Mouse (Mus musculus): ENCODE measurements around the gene Spon1. TPM values are rescaled to one million over a fixed set of nuclear protein-coding genes. Genes with fewer than 3 reads are reported as not detected.

Gene Spon1
- total and polyA plus RNA-seq, 3 experiments: not detected

DNA sequence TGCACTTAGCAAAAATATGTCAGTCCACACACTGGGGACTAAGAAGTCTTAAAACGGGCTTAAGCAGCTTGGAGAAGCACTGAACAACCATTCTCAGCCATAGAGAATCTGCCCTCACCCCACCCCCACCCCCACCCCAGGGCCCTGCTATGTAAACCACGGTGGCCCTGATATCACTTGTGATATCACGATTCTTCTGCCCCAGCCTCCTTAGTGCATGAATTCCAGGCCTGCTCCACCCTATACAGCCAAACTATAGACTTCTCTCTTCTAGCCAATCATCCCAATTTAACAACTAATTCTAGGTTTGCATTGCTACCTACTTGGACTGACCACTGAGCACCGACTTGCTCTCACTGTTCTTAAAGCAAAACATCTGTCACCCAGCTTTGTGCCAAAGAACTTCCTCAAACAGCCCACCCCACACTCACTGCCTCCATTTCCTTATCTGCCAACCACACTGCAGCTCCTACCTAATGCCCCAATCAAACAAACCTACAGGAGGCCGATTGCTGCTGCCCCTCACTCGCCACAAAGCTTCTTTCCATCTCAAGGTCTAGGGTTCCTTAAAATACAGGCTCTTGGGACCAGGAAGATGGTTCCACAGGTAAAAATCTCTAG lies 278.2 kb downstream of the Spon1 start:
- H3K9ac ChIP-seq (ENCODE audit: control insufficient read depth, low read depth, low read length, poor library complexity, severe bottlenecking): no peak overlapping the region
- peak; percentile 24 for DNase-seq (ENCODE audit: low read depth, low spot score)
- H3K36me3 ChIP-seq (ENCODE audit: control insufficient read depth in 1 of 2, insufficient read depth in 2 of 2, low read length in 2 of 2): no peaks in the 10 kb centered on the region
- H3K4me1 ChIP-seq (ENCODE audit: control insufficient read depth in 1 of 2, insufficient read depth in 2 of 2, low read length in 2 of 2): no peaks in the 10 kb centered on the region
- no peak for TF ChIP-seq GATA1 (IDR thresholded peaks at IDR 0.05; ENCODE audit: low read depth, low read length)
- no peaks in the 10 kb centered on the region for H3K9me3 ChIP-seq (replicated peaks; ENCODE audit: insufficient read depth, low read length)
- no peak overlapping the region for H3K27ac ChIP-seq (ENCODE audit: control insufficient read depth, low read depth, low read length)
- no peaks in the 10 kb centered on the region for H3K27me3 ChIP-seq (ENCODE audit: control insufficient read depth in 1 of 2, insufficient read depth in 2 of 2, low read length in 2 of 2)
- H3K79me2 ChIP-seq (ENCODE audit: control insufficient read depth, insufficient read depth, low read length, poor library complexity): no peaks in the 10 kb centered on the region
- H3K4me3 ChIP-seq (ENCODE audit: control insufficient read depth in 1 of 2, insufficient read depth in 1 of 2, low read depth in 2 of 2, low read length in 2 of 2): no peak overlapping the region

DNA sequence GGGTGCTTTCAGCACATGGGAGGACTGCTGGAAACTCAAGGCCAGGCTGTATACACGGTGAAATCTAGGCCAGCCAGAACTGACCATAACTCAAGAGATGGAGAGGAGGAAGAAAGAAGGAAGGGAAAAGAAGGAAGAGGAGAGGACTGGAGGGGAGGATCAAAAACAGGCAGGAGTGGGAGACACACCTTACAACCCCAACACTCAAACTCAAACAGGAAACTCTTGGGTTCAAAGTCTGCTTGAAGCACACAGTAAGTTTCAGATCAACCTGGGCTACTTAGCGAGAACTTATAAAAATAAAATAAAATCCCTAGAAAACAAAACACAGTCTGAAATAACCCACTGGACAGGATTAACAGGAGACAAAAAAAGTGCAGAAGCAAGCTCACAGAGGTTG lies 280.0 kb downstream of the Spon1 start:
- H3K4me1 ChIP-seq (ENCODE audit: control insufficient read depth in 1 of 2, insufficient read depth in 2 of 2, low read length in 2 of 2): no peaks in the 10 kb centered on the region
- TF ChIP-seq TCF12 (IDR thresholded peaks at IDR 0.05; ENCODE audit: low read depth, low read length) (no peak), MXI1 (IDR thresholded peaks at IDR 0.05; ENCODE audit: low read depth, low read length) (no peak), MAX (IDR thresholded peaks at IDR 0.05; ENCODE audit: low read length) (no peak), UBTF (IDR thresholded peaks at IDR 0.05; ENCODE audit: borderline replicate concordance, insufficient read depth, low read depth, low read length) (no peak), ETS1 (IDR thresholded peaks at IDR 0.05; ENCODE audit: low read depth, low read length) (no peak), CHD1 (IDR thresholded peaks at IDR 0.05; ENCODE audit: low read depth, low read length) (no peak), KAT2A (conservative IDR thresholded peaks at IDR 0.05; ENCODE audit: low read depth, low read length) (no peak), POLR2AphosphoS5 (IDR thresholded peaks at IDR 0.05; ENCODE audit: borderline replicate concordance, low read depth, low read length) (no peak), POLR2A (IDR thresholded peaks at IDR 0.05; ENCODE audit: control insufficient read depth in 1 of 2, insufficient read depth in 1 of 2, low read depth in 1 of 2, low read length in 2 of 2, poor library complexity in 1 of 2) (no peak), ZC3H11A (IDR thresholded peaks at IDR 0.05; ENCODE audit: low read depth, low read length) (no peak), HCFC1 (IDR thresholded peaks at IDR 0.05; ENCODE audit: low read depth, low read length) (no peak), USF2 (IDR thresholded peaks at IDR 0.05; ENCODE audit: borderline replicate concordance in 1 of 2, insufficient read depth in 1 of 2, low read depth in 1 of 2, low read length in 2 of 2) (no peak), CTCF (IDR thresholded peaks at IDR 0.05 in 2 of 3, conservative IDR thresholded peaks at IDR 0.05 in 1 of 3; ENCODE audit: control insufficient read depth in 1 of 3, insufficient read depth in 1 of 3, low read depth in 2 of 3, low read length in 3 of 3, poor library complexity in 1 of 3, severe bottlenecking in 1 of 3) (no peak), ELF1 (IDR thresholded peaks at IDR 0.05; ENCODE audit: low read depth, low read length) (no peak), GATA1 (IDR thresholded peaks at IDR 0.05; ENCODE audit: low read depth, low read length) (no peak), NELFE (IDR thresholded peaks at IDR 0.05; ENCODE audit: low read depth, low read length) (no peak)
- H3K9ac ChIP-seq (ENCODE audit: control insufficient read depth, low read depth, low read length, poor library complexity, severe bottlenecking): no peak overlapping the region
- no peaks in the 10 kb centered on the region for H3K79me2 ChIP-seq (ENCODE audit: control insufficient read depth, insufficient read depth, low read length, poor library complexity)
- DNase-seq (ENCODE audit: low read depth, low spot score): no peak
- no peak overlapping the region for H3K4me3 ChIP-seq (ENCODE audit: control insufficient read depth in 1 of 2, insufficient read depth in 1 of 2, low read depth in 2 of 2, low read length in 2 of 2)
- H3K36me3 ChIP-seq (ENCODE audit: control insufficient read depth in 1 of 2, insufficient read depth in 2 of 2, low read length in 2 of 2): no peaks in the 10 kb centered on the region
- H3K9me3 ChIP-seq (replicated peaks; ENCODE audit: insufficient read depth, low read length): no peaks in the 10 kb centered on the region
- no peaks in the 10 kb centered on the region for H3K27me3 ChIP-seq (ENCODE audit: control insufficient read depth in 1 of 2, insufficient read depth in 2 of 2, low read length in 2 of 2)
- no peak overlapping the region for H3K27ac ChIP-seq (ENCODE audit: control insufficient read depth, low read depth, low read length)

Data from MEL (cell line).